Mouse (Mus musculus) hindbrain, embryonic 10.5 days (tissue): ENCODE data around the gene Bmp2k. TPM values are rescaled to one million over a fixed set of nuclear protein-coding genes. Genes with fewer than 3 reads are reported as not detected.
A peak's percentile ranks its signal among the peaks of the same experiment; 100 is the strongest.
"Not testable (repeated sequence)": the region's sequence is repeated elsewhere in the genome, so short reads cannot be mapped to it uniquely, and the experiment has no call there.

Source experiments
- DNase-seq: peaks from one replicate; pipeline ENCODE4 v3.0.0-alpha.2; 2017; ENCODE audit warnings: low spot score
- H3K27ac ChIP-seq: fragments of 300-500 bp; sonication (generic); 2 replicates; pipeline ENCODE4 v1.5.1; 2016; ENCODE audit warnings: mild to moderate bottlenecking, moderate library complexity
- H3K27me3 ChIP-seq: fragments of 300-500 bp; sonication (generic); 2 replicates; pipeline ENCODE4 v1.6.1; 2016; ENCODE audit warnings: mild to moderate bottlenecking; ENCODE audit not compliant: poor library complexity, insufficient read depth, severe bottlenecking
- H3K36me3 ChIP-seq: fragments of 300-500 bp; sonication (generic); 2 replicates; pipeline ENCODE4 v1.6.1; 2016; ENCODE audit warnings: mild to moderate bottlenecking, moderate library complexity
- H3K4me1 ChIP-seq: fragments of 300-500 bp; sonication (generic); replicated peaks from 2 replicates; pipeline ENCODE4 v1.6.1; 2016; ENCODE audit warnings: mild to moderate bottlenecking
- H3K4me3 ChIP-seq: fragments of 300-500 bp; sonication (generic); 2 replicates; pipeline ENCODE4 v1.5.1; 2016; ENCODE audit warnings: mild to moderate bottlenecking, moderate library complexity
- H3K9me3 ChIP-seq: fragments of 300-500 bp; sonication (generic); 2 replicates; pipeline ENCODE4 v1.6.1; 2016; ENCODE audit warnings: mild to moderate bottlenecking, moderate library complexity
- WGBS: fragments of 180-500 bp; shearing (Covaris S2); methylation state at CpG from one replicate; pipeline ENCODE4 v1.1.7; 2016; 5-methylcytosine and 5-hydroxymethylcytosine counted together
- polyA plus RNA-seq: library from polyadenylated mRNA; unstranded; fragments of >200 nt; fragmentation: Nextera tagmentation; extraction: Ambion mirVana; gene quantifications from 2 replicates; pipeline ENCODE4 v1.2.1, GENCODE M21; 2016

The Bmp2k gene
- polyA plus RNA-seq, 1 experiment from 2014 or later, result 10.2 TPM

GRCm38 (mm10) chr5:96998566-96998907 is 1.0 kb downstream of the Bmp2k start:
- Histone ChIP-seq H3K27ac (peak overlapping the region; percentile 96), H3K36me3 (no peaks in the 10 kb centered on the region), H3K27me3 (no peaks in the 10 kb centered on the region), H3K4me1 (peaks cover 32% of the 10 kb centered on the region), H3K9me3 (no peaks in the 10 kb centered on the region), H3K4me3 (peak overlapping the region; percentile 92)
- 17% methylated on average over 6 of the region's 6 CpGs for WGBS
- DNase-seq, result no peak

GRCm38 (mm10) chr5:96999601-97000000 is 2.1 kb downstream of the Bmp2k start:
- Histone ChIP-seq H3K9me3 (no peaks in the 10 kb centered on the region), H3K4me1 (peaks cover 36% of the 10 kb centered on the region), H3K27me3 (no peaks in the 10 kb centered on the region), H3K27ac (no peak overlapping the region), H3K4me3 (peak overlapping the region; percentile 92; the same call in 1 of the 2 replicates), H3K36me3 (no peaks in the 10 kb centered on the region)
- DNase-seq, result no peak
- 92% methylated on average over 7 of the region's 7 CpGs for WGBS

- Histone ChIP-seq H3K27ac (no peak overlapping the region), H3K4me3 (no peak overlapping the region), H3K4me1 (peaks cover 37% of the 10 kb centered on the region), H3K27me3 (no peaks in the 10 kb centered on the region), H3K9me3 (no peaks in the 10 kb centered on the region), H3K36me3 (no peaks in the 10 kb centered on the region)
- WGBS, result 93% methylated on average over 5 of the region's 5 CpGs
- DNase-seq, result no peak
These were observed 3.0 kb downstream of the Bmp2k start for GRCm38 (mm10) chr5:97000524-97000923.

GRCm38 (mm10) chr5:97001153-97001552 is 3.7 kb downstream of the Bmp2k start:
- no peaks in the 10 kb centered on the region for H3K36me3 ChIP-seq
- H3K4me1 ChIP-seq, result peaks cover 32% of the 10 kb centered on the region
- 95% methylated on average over 10 of the region's 10 CpGs for WGBS
- no peak overlapping the region for H3K27ac ChIP-seq
- no peak for DNase-seq
- no peaks in the 10 kb centered on the region for H3K9me3 ChIP-seq
- no peaks in the 10 kb centered on the region for H3K27me3 ChIP-seq
- no peak overlapping the region for H3K4me3 ChIP-seq

- Histone ChIP-seq H3K27ac (no peak overlapping the region), H3K27me3 (no peaks in the 10 kb centered on the region), H3K36me3 (no peaks in the 10 kb centered on the region), H3K4me3 (no peak overlapping the region), H3K9me3 (no peaks in the 10 kb centered on the region), H3K4me1 (peaks cover 27% of the 10 kb centered on the region)
- 94% methylated on average over 5 of the region's 5 CpGs for WGBS
- DNase-seq, result no peak
These were observed 4.1 kb downstream of the Bmp2k start for GRCm38 (mm10) chr5:97001571-97001970.

- H3K4me1 ChIP-seq, result peaks cover 23% of the 10 kb centered on the region
- WGBS, result 91% methylated on average over 5 of the region's 5 CpGs
- H3K27me3 ChIP-seq, result no peaks in the 10 kb centered on the region
- DNase-seq, result no peak
- no peak overlapping the region for H3K4me3 ChIP-seq
- H3K9me3 ChIP-seq, result no peaks in the 10 kb centered on the region
- H3K36me3 ChIP-seq, result no peaks in the 10 kb centered on the region
- H3K27ac ChIP-seq, result no peak overlapping the region
These were observed 4.8 kb downstream of the Bmp2k start for GRCm38 (mm10) chr5:97002336-97002735.

GRCm38 (mm10) chr5:97002937-97003336 is 5.4 kb downstream of the Bmp2k start:
- Histone ChIP-seq H3K36me3 (no peaks in the 10 kb centered on the region), H3K4me1 (peaks cover 23% of the 10 kb centered on the region), H3K4me3 (no peak overlapping the region), H3K27ac (no peak overlapping the region), H3K9me3 (no peaks in the 10 kb centered on the region), H3K27me3 (no peaks in the 10 kb centered on the region)
- 88% methylated on average over 7 of the region's 7 CpGs for WGBS
- no peak for DNase-seq

GRCm38 (mm10) chr5:97004178-97005030 is 6.9 kb downstream of the Bmp2k start:
- Histone ChIP-seq H3K27ac (no peak overlapping the region), H3K36me3 (no peaks in the 10 kb centered on the region), H3K4me3 (no peak overlapping the region), H3K4me1 (peaks cover 12% of the 10 kb centered on the region), H3K27me3 (no peaks in the 10 kb centered on the region), H3K9me3 (no peaks in the 10 kb centered on the region)
- DNase-seq, result no peak
- 84% methylated on average over 23 of the region's 23 CpGs for WGBS

- Histone ChIP-seq H3K36me3 (no peaks in the 10 kb centered on the region), H3K4me3 (no peak overlapping the region), H3K4me1 (0 out of 2 replicates have a peak, but pooled peaks cover 7% of the 10 kb centered on the region), H3K27ac (no peak overlapping the region), H3K27me3 (no peaks in the 10 kb centered on the region), H3K9me3 (no peaks in the 10 kb centered on the region)
- WGBS, result 93% methylated on average over 2 of the region's 2 CpGs
- DNase-seq, result no peak
These were observed 8.4 kb downstream of the Bmp2k start for GRCm38 (mm10) chr5:97005891-97006290.

- Histone ChIP-seq H3K27ac (no peak overlapping the region), H3K4me1 (0 out of 2 replicates have a peak, but pooled peaks cover 7% of the 10 kb centered on the region), H3K36me3 (no peaks in the 10 kb centered on the region), H3K4me3 (no peak overlapping the region), H3K9me3 (no peaks in the 10 kb centered on the region), H3K27me3 (no peaks in the 10 kb centered on the region)
- 94% methylated on average over 3 of the region's 3 CpGs for WGBS
- no peak for DNase-seq
These were observed 9.4 kb downstream of the Bmp2k start for GRCm38 (mm10) chr5:97006929-97007328.

- WGBS, result 89% methylated on average over 3 of the region's 3 CpGs
- Histone ChIP-seq H3K4me1 (0 out of 2 replicates have a peak, but pooled peaks cover 7% of the 10 kb centered on the region), H3K36me3 (no peaks in the 10 kb centered on the region), H3K9me3 (no peaks in the 10 kb centered on the region), H3K4me3 (no peak overlapping the region), H3K27ac (no peak overlapping the region), H3K27me3 (no peaks in the 10 kb centered on the region)
- no peak for DNase-seq
These were observed 10.0 kb downstream of the Bmp2k start for GRCm38 (mm10) chr5:97007496-97007895.

GRCm38 (mm10) chr5:97009140-97009539 is 11.7 kb downstream of the Bmp2k start:
- not testable (repeated sequence) for H3K36me3 ChIP-seq, H3K27me3 ChIP-seq, DNase-seq, H3K9me3 ChIP-seq, H3K4me3 ChIP-seq, H3K27ac ChIP-seq
- 0 out of 2 replicates have a peak, but pooled peaks cover 10% of the 10 kb centered on the region for H3K4me1 ChIP-seq
- WGBS, result 94% methylated on average over 10 of the region's 10 CpGs

GRCm38 (mm10) chr5:97009601-97010335 is 12.3 kb downstream of the Bmp2k start:
- Histone ChIP-seq H3K36me3 (no peaks in the 10 kb centered on the region), H3K4me1 (0 out of 2 replicates have a peak, but pooled peaks cover 8% of the 10 kb centered on the region), H3K4me3 (no peak overlapping the region), H3K27ac (no peak overlapping the region), H3K9me3 (no peaks in the 10 kb centered on the region), H3K27me3 (no peaks in the 10 kb centered on the region)
- 90% methylated on average over 11 of the region's 11 CpGs for WGBS
- no peak for DNase-seq
